Mouse (Mus musculus) liver, postnatal 0 days (tissue): ENCODE measurements around the gene 4933430I17Rik.

Experiments used
- CTCF ChIP-seq: sonication (generic); IDR thresholded peaks from 2 replicates; pipeline ENCODE4 v1.5.1; 2016; ENCODE audit warnings: antibody characterized with exemption, low read depth
- EP300 ChIP-seq: IDR thresholded peaks from 2 replicates; pipeline ENCODE4 v1.6.1; 2016; ENCODE audit warnings: antibody characterized with exemption, low read depth, mild to moderate bottlenecking

DNA sequence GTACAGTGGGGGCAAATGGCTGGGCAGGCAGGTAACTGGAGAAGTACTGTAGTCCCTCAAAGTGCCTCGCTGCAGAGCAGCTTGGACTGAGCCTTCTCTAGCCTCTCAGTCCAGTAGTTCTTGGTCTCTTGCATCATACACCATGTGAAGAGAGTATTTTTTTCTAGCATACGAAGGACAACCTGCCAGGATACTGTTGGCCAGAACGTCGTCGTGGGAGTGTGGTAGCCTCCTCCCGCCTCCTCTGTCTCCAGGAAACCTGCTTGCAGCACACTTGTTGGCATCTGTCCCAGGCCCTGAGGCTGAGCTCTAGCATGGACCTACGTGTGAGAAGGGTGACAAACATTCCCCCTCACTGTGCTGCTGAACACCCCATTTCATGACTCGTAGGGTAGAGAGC is 28.4 kb upstream of the 4933430I17Rik start:
- TF ChIP-seq EP300 (no peak), CTCF (no peak)
